Mouse (Mus musculus) layer of hippocampus, adult 18-20 months (tissue): Measurements from ENCODE around the gene Mkln1. TPM values are rescaled to one million over a fixed set of nuclear protein-coding genes. Genes with fewer than 3 reads are reported as not detected.
A peak's percentile ranks its signal among the peaks of the same experiment; 100 is the strongest.

Experiments
- DNase-seq, 2 experiments: peaks; one replicate each; pipeline ENCODE4 v3.0.0; 2022; ENCODE audit warnings: low spot score in 2 of 2
- total RNA-seq, 2 experiments: library from RNA; stranded (reverse); gene quantifications; 2 replicates each; pipeline ENCODE4 v1.2.3; 2021

Mkln1 gene
- total RNA-seq, 2 experiments from 2014 or later = 162 to 165 TPM

- no peak for DNase-seq
Measured at GRCm38 (mm10) chr6:31513726-31514125, 115.2 kb downstream of the Mkln1 start.

- no peak for DNase-seq
Measured at GRCm38 (mm10) chr6:31517681-31518337, 119.3 kb downstream of the Mkln1 start.

- no peak for DNase-seq
Measured at GRCm38 (mm10) chr6:31518338-31518698, 119.8 kb downstream of the Mkln1 start.

- DNase-seq = no peak
Measured at GRCm38 (mm10) chr6:31519001-31519471, 120.5 kb downstream of the Mkln1 start.

GRCm38 (mm10) chr6:31520486-31521215 lies 122.1 kb downstream of the Mkln1 start:
- DNase-seq = no peak

- no peak for DNase-seq
Measured at GRCm38 (mm10) chr6:31521491-31522355, 123.2 kb downstream of the Mkln1 start.

GRCm38 (mm10) chr6:31522478-31522877 lies 123.9 kb downstream of the Mkln1 start:
- DNase-seq = no peak

GRCm38 (mm10) chr6:31523039-31523438 lies 124.5 kb downstream of the Mkln1 start:
- peak; percentile 24 to 57 for DNase-seq

- no peak for DNase-seq
Measured at GRCm38 (mm10) chr6:31523657-31524056, 125.1 kb downstream of the Mkln1 start.

- no peak for DNase-seq
Measured at GRCm38 (mm10) chr6:31524121-31524520, 125.6 kb downstream of the Mkln1 start.

GRCm38 (mm10) chr6:31524647-31525046 lies 126.1 kb downstream of the Mkln1 start:
- no peak for DNase-seq

GRCm38 (mm10) chr6:31525231-31525900 lies 126.8 kb downstream of the Mkln1 start:
- DNase-seq = peak in 1 of 2 experiments; percentile 75

GRCm38 (mm10) chr6:31526929-31527328 lies 128.4 kb downstream of the Mkln1 start:
- no peak for DNase-seq

- peak in 1 of 2 experiments; percentile 77 for DNase-seq
Measured at GRCm38 (mm10) chr6:31527897-31528296, 129.4 kb downstream of the Mkln1 start.

GRCm38 (mm10) chr6:31528339-31528738 lies 129.8 kb downstream of the Mkln1 start:
- no peak for DNase-seq

GRCm38 (mm10) chr6:31531880-31532279 lies 133.3 kb downstream of the Mkln1 start:
- no peak for DNase-seq

GRCm38 (mm10) chr6:31534705-31535104 lies 136.2 kb downstream of the Mkln1 start:
- no peak for DNase-seq

GRCm38 (mm10) chr6:31537193-31537592 lies 138.7 kb downstream of the Mkln1 start:
- no peak for DNase-seq

GRCm38 (mm10) chr6:31538112-31538511 lies 139.6 kb downstream of the Mkln1 start:
- no peak for DNase-seq

GRCm38 (mm10) chr6:31540018-31540417 lies 141.5 kb downstream of the Mkln1 start:
- DNase-seq = no peak

GRCm38 (mm10) chr6:31544318-31544717 lies 145.8 kb downstream of the Mkln1 start:
- DNase-seq = no peak
